Mouse (Mus musculus) Patski (cell line): Measurements from ENCODE around the gene Gca. TPM values are rescaled to one million over a fixed set of nuclear protein-coding genes. Genes with fewer than 3 reads are reported as not detected.

Experiments used
- ATAC-seq: fragments of 100-300 bp; one replicate; pipeline ENCODE4 v1.8.0; 2021
- CTCF ChIA-PET: fragments of 350-600 bp; sonication (Branson Sonifier 250); formaldehyde crosslinking; loops from one replicate; lab custom pipeline; 2022; ENCODE audit warnings: inconsistent platforms; lab: Charles Lee
- POLR2A ChIA-PET: fragments of 350-600 bp; sonication (Branson Sonifier 250); formaldehyde crosslinking; loops from one replicate; lab custom pipeline; 2022; ENCODE audit warnings: antibody characterized with exemption, inconsistent platforms; lab: Charles Lee
- DNase-seq: peaks from one replicate; pipeline ENCODE4 v3.0.0-alpha.2; 2011; ENCODE audit warnings: low read depth, low spot score
- H3K27me3 ChIP-seq: fragments of 371-371 bp; one replicate; pipeline ENCODE4 v1.5.1; 2021
- CTCF ChIP-seq: fragments of 100-300 bp; IDR thresholded peaks from one replicate; pipeline ENCODE4 v1.5.1; 2021
- in situ Hi-C: fragments of 300-500 bp; cut with MboI; formaldehyde crosslinking; loops from 3 replicates; pipeline ENCODE4 v1.11.1; 2018; ENCODE audit warnings: low pct_unique_long_range_greater_than_20kb, mixed read lengths
- polyA plus RNA-seq: library from polyadenylated mRNA; unstranded; gene quantifications from one replicate; pipeline ENCODE4 v1.2.3, GENCODE M21; 2021

Gene Gca
- polyA plus RNA-seq, 1 experiment from 2014 or later = 7.6 TPM

- ChIA-PET CTCF (interaction anchor here (1.5 to 4.0 kb wide), 2 partner anchors 15 to 17 kb away, joined by 6 to 27 read pairs; no protein-coding TSS in a partner anchor), POLR2A (no interaction called here)
- no peak for DNase-seq
- in situ Hi-C loops = loop anchor here (25.0 kb wide), 1 partner anchor 1008 kb away; no protein-coding TSS in a partner anchor
- TF ChIP-seq CTCF = no peak
- H3K27me3 ChIP-seq = no peaks in the 10 kb centered on the region
- ATAC-seq = peak; percentile 36
These were observed 18.6 kb upstream of the Gca start for GRCm38 (mm10) chr2:62645475-62645874.

GRCm38 (mm10) chr2:62646014-62646645, 18.0 kb upstream of the Gca start, which contains the start of gene Ifih1:
Ifih1 (minus strand) TSS chr2:62646255.
- ChIA-PET POLR2A (no interaction called here), CTCF (interaction anchor here (1.5 to 4.0 kb wide), 3 partner anchors 16 to 18 kb away, joined by 6 to 27 read pairs (median 7); no protein-coding TSS in a partner anchor)
- peak; percentile 66 for TF ChIP-seq CTCF
- no peak for DNase-seq
- in situ Hi-C loops = loop anchor here (25.0 kb wide), 1 partner anchor 1009 kb away; no protein-coding TSS in a partner anchor
- H3K27me3 ChIP-seq = no peaks in the 10 kb centered on the region
- peak; percentile 95 for ATAC-seq

GRCm38 (mm10) chr2:62646671-62647289, 17.3 kb upstream of the Gca start:
- in situ Hi-C loops = loop anchor here (25.0 kb wide), 1 partner anchor 1009 kb away; no protein-coding TSS in a partner anchor
- ATAC-seq (no peak), DNase-seq (no peak)
- TF ChIP-seq CTCF = no peak
- ChIA-PET CTCF (interaction anchor here (0.8 to 1.7 kb wide), 2 partner anchors 16 to 18 kb away, joined by 3 to 7 read pairs; no protein-coding TSS in a partner anchor), POLR2A (no interaction called here)
- no peaks in the 10 kb centered on the region for H3K27me3 ChIP-seq

- TF ChIP-seq CTCF = no peak
- no peak for DNase-seq
- ChIA-PET POLR2A (no interaction called here), CTCF (interaction anchor here (0.7 to 1.7 kb wide), 2 partner anchors 9 to 22 kb away, joined by 3 read pairs; no protein-coding TSS in a partner anchor)
- ATAC-seq = no peak
- in situ Hi-C loops = no loop called here
- H3K27me3 ChIP-seq = no peaks in the 10 kb centered on the region
These were observed 12.2 kb upstream of the Gca start for GRCm38 (mm10) chr2:62651890-62652289.

GRCm38 (mm10) chr2:62652466-62652865, 11.6 kb upstream of the Gca start:
- DNase-seq = no peak
- no peak for TF ChIP-seq CTCF
- POLR2A ChIA-PET = no interaction called here
- no peak for ATAC-seq
- CTCF ChIA-PET = interaction anchor here (0.7 to 1.7 kb wide), 2 partner anchors 10 to 22 kb away, joined by 3 read pairs; no protein-coding TSS in a partner anchor
- in situ Hi-C loops = no loop called here
- no peaks in the 10 kb centered on the region for H3K27me3 ChIP-seq

- H3K27me3 ChIP-seq = no peaks in the 10 kb centered on the region
- peak; percentile 95 for ATAC-seq
- in situ Hi-C loops = no loop called here
- TF ChIP-seq CTCF = peak; percentile 71
- CTCF ChIA-PET = interaction anchor here (1.0 to 2.4 kb wide), 3 partner anchors 10 to 57 kb away, joined by 3 to 10 read pairs (median 5); partner anchors contain the start of gene Gca
- DNase-seq = no peak
- POLR2A ChIA-PET = no interaction called here
These were observed 9.4 kb upstream of the Gca start for GRCm38 (mm10) chr2:62654519-62655338.

- DNase-seq (no peak), ATAC-seq (no peak)
- CTCF ChIA-PET = no interaction called here
- POLR2A ChIA-PET = no interaction called here
- no peaks in the 10 kb centered on the region for H3K27me3 ChIP-seq
- in situ Hi-C loops = no loop called here
- no peak for TF ChIP-seq CTCF
These were observed 8.0 kb upstream of the Gca start for GRCm38 (mm10) chr2:62656072-62656471.

- peak; percentile 40 for TF ChIP-seq CTCF
- H3K27me3 ChIP-seq = no peaks in the 10 kb centered on the region
- POLR2A ChIA-PET = no interaction called here
- no peak for ATAC-seq
- DNase-seq = no peak
- CTCF ChIA-PET = interaction anchor here (0.9 to 1.5 kb wide), 4 partner anchors 9 to 35 kb away, joined by 3 to 5 read pairs (median 4); no protein-coding TSS in a partner anchor
- in situ Hi-C loops = no loop called here
These were observed 3.5 kb upstream of the Gca start for GRCm38 (mm10) chr2:62660565-62660964.

GRCm38 (mm10) chr2:62662560-62662959, 1.5 kb upstream of the Gca start:
- no peak for TF ChIP-seq CTCF
- ATAC-seq (no peak), DNase-seq (no peak)
- H3K27me3 ChIP-seq = no peaks in the 10 kb centered on the region
- POLR2A ChIA-PET = no interaction called here
- in situ Hi-C loops = no loop called here
- CTCF ChIA-PET = interaction anchor here (1.8 kb wide), 1 partner anchor 16 kb away, joined by 7 read pairs; the partner anchor contains the start of gene Ifih1

- no peak for DNase-seq
- H3K27me3 ChIP-seq = no peaks in the 10 kb centered on the region
- CTCF ChIA-PET = interaction anchor here (2.1 kb wide), 1 partner anchor 10 kb away, joined by 5 read pairs; no protein-coding TSS in a partner anchor
- in situ Hi-C loops = no loop called here
- no peak for ATAC-seq
- POLR2A ChIA-PET = no interaction called here
- no peak for TF ChIP-seq CTCF
These were observed 754 bp downstream of the Gca start for GRCm38 (mm10) chr2:62664839-62665238.
